Comparison of ENCODE assay signal across 22 mouse cellular contexts in the genomic region with DNA sequence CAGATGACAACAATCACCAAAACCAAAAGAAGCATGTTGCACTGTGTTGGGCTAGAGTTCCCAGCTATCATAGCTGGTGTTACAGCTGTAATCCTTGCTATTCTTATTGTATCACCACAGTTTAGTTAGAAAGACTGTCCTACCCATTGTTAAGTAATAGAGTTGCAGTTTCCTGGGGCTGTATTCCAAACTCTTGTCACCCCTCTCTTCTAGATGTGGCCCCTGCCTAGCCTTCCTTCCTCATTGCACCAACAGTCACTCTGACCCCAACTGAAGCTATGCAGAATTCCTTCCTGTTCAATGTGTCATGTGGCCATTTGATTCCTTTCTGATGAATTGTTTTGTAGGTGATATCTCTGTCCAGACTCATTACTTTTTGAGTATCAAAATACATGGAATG.
"Had no signal": no experiment of that assay in that cellular context is flagged by ENCODE, and none has a peak within 500 bp of the region (broad histone marks: within the 10 kb centered on the region; RNA-seq: fewer than 3 reads in every experiment).

No protein-coding gene starts in this region.

- DNase-seq: cerebellum, adult 2 months; cerebellum, adult 8-10 months; cerebellum, adult 9-10 months; cerebellum, adult 9-11 months; cerebellum, postnatal 10 days; cerebellum, postnatal 14 days; cerebellum, postnatal 25 days; cerebellum, postnatal 36 days; embryo, embryonic 11 days; forebrain, postnatal 0 days; gastrocnemius, adult 2 months; gastrocnemius, postnatal 10 days; gastrocnemius, postnatal 14 days; gastrocnemius, postnatal 25 days; gastrocnemius, postnatal 36 days; heart, adult 11 months; heart, adult 18-20 months; heart, adult 2 months had no signal

- ATAC-seq: forebrain, embryonic 13.5 days; forebrain, embryonic 14.5 days; forebrain, embryonic 15.5 days; forebrain, embryonic 16.5 days; forebrain, postnatal 0 days had no signal
